Mouse (Mus musculus) kidney, adult 8-10 months (tissue): ENCODE data around the gene Ppl.

Experiments used
- DNase-seq, 2 experiments: peaks; one replicate each; pipeline ENCODE4 v3.0.0; 2022

Gene Ppl

GRCm38 (mm10) chr16:5123476-5123875 lies 8.7 kb downstream of the Ppl start:
- DNase-seq: no peak

- no peak for DNase-seq
Measured at GRCm38 (mm10) chr16:5119845-5120244, 12.4 kb downstream of the Ppl start.

- DNase-seq: no peak
Measured at GRCm38 (mm10) chr16:5119385-5119784, 12.8 kb downstream of the Ppl start.

- no peak for DNase-seq
Measured at GRCm38 (mm10) chr16:5113582-5113981, 18.6 kb downstream of the Ppl start.

- DNase-seq: no peak
Measured at GRCm38 (mm10) chr16:5113002-5113550, 19.1 kb downstream of the Ppl start.

GRCm38 (mm10) chr16:5111021-5111420 lies 21.2 kb downstream of the Ppl start:
- DNase-seq: no peak

GRCm38 (mm10) chr16:5109877-5110276 lies 22.3 kb downstream of the Ppl start:
- peak; percentile 22 for DNase-seq

GRCm38 (mm10) chr16:5101000-5101399 lies 31.2 kb downstream of the Ppl start:
- no peak for DNase-seq

- DNase-seq: peak; percentile 28 to 48
Measured at GRCm38 (mm10) chr16:5096504-5096903, 35.7 kb downstream of the Ppl start.

GRCm38 (mm10) chr16:5093285-5093684 lies 38.9 kb downstream of the Ppl start:
- peak; percentile 19 to 56 for DNase-seq

- no peak for DNase-seq
Measured at GRCm38 (mm10) chr16:5089021-5089420, 43.2 kb downstream of the Ppl start.

GRCm38 (mm10) chr16:5086179-5086578 lies 46.0 kb downstream of the Ppl start:
- DNase-seq: no peak

- no peak for DNase-seq
Measured at GRCm38 (mm10) chr16:5085196-5085595, 47.0 kb downstream of the Ppl start.

- no peak for DNase-seq
Measured at GRCm38 (mm10) chr16:5074341-5074740, 57.9 kb downstream of the Ppl start.

- no peak for DNase-seq
Measured at GRCm38 (mm10) chr16:5071974-5072373, 60.2 kb downstream of the Ppl start.

- DNase-seq: no peak
Measured at GRCm38 (mm10) chr16:5070321-5070720, 61.9 kb downstream of the Ppl start.

- DNase-seq: no peak
Measured at GRCm38 (mm10) chr16:5063472-5063871, 68.7 kb downstream of the Ppl start.

- no peak for DNase-seq
Measured at GRCm38 (mm10) chr16:5058114-5058513, 74.1 kb downstream of the Ppl start.

- peak; percentile 71 to 76 for DNase-seq
Measured at GRCm38 (mm10) chr16:5050251-5051110, 81.7 kb downstream of the Ppl start.

GRCm38 (mm10) chr16:5049774-5050234 lies 82.4 kb downstream of the Ppl start, which contains the start of the genes Glyr1 and Ubn1:
TSS of gene Glyr1 (minus strand) at chr16:5049863.
TSS of gene Ubn1 (plus strand) at chr16:5050057.
- DNase-seq: peak; percentile 99

GRCm38 (mm10) chr16:5049182-5049773 lies 82.9 kb downstream of the Ppl start:
- DNase-seq: no peak

- no peak for DNase-seq
Measured at GRCm38 (mm10) chr16:5045322-5045721, 86.9 kb downstream of the Ppl start.

GRCm38 (mm10) chr16:5036649-5037234 lies 95.5 kb downstream of the Ppl start:
- DNase-seq: peak in 1 of 2 experiments; percentile 58
